Mouse (Mus musculus): ENCODE data around the gene Gpr65.
"Not testable (repeated sequence)": the region's sequence is repeated elsewhere in the genome, so short reads cannot be mapped to it uniquely, and the experiment has no call there.

Gene Gpr65

GRCm38 (mm10) chr12:98283487-98283860, 15.0 kb downstream of the Gpr65 start:
- DNase-seq: no peak

DNA sequence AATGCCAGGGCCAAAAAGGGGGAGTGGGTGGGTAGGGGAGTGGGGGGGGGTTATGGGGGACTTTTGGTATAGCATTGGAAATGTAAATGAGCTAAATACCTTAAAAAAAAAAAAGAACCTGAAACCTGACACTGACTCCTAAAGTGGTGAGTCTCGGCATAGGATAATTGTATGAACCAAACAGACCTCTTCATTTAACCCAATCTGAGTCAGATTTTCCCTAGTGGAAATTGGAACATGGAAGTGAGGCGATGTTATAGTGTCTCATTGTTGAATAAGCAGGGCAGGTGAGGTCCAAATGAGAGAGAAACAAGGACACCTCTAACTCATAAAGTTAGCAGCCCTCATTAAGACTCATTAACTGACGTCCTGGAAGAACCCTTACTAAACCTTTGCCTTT, 16.0 kb downstream of the Gpr65 start:
- DNase-seq: no peak

GRCm38 (mm10) chr12:98290475-98290874, 22.0 kb downstream of the Gpr65 start:
- no peak for DNase-seq

- no peak for DNase-seq
These were observed 23.8 kb downstream of the Gpr65 start for GRCm38 (mm10) chr12:98292278-98292677.

DNA sequence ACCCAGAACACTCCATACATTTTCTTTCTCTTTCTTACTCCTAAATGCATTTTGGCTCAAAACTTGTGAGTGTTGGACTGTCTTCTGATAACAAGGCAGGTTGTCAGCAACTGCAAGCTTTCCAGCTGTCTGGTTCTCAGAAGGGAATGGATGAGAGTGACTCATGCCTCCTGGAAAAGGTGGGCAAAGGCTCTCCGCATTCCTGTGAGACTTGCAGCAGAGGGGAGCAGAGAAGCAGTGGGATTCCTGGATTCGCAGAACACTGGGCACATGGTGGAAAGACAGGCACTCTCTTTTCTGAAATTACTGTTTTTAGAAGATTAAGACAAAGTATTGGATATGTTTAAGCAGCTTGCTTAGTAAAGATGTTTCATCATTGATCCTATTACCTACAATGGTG, 25.8 kb downstream of the Gpr65 start:
- DNase-seq: no peak

DNA sequence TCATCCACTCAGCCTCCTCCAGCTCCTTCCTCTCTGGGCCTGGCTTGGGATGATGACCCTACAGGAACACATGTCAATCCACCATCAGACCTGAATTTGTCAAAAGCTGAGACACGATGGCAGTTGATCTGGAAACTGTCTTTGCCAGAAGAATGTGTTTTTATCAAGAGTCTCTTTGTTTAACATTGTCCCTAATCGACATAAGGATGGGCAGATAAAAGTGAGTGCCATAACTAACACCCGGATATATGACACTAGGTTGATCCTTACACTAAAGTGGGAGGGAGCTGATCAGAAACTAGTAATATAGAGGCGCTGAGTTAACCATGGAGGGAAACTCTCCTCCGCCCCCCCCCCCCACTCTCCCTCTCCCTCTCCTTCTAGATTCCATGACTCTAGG, 33.5 kb downstream of the Gpr65 start:
- no peak for DNase-seq

GRCm38 (mm10) chr12:98303013-98303412, 34.6 kb downstream of the Gpr65 start:
- DNase-seq: no peak

DNA sequence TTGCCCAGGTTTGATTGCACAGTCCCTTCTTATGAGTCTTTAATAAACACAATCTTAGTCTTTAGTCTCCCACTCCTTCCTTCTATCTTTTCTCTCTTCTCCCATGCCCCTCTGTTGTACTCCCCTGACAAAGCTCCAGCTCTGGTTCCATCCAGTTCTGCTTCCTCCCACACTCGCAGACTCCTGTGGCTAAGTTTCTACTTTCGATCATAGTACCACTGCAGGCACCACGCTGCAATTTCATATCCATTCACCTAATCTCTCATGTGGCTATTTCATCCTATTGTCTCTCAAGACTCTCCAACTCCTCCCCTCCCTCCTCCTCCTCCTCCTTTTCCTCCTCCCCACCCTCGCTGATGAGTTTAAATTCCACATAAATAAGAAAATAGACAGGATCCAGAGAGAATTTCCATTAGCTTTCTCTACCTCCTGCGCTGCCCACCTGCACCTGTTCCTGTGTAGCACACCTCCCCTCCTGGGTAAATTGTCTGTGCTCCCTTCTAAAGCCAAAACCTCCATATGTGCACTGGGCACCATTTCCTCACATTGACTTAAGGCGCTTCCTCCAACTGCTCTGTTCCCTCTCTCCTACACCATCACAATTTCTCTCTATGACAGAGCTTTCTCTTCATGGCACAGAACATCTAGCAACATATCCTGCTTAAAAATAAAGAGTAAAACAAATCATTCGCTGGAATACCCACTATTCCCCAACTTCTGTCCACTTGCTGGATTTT, 38.9 kb downstream of the Gpr65 start:
- DNase-seq: no peak

- no peak for DNase-seq
These were observed 43.1 kb downstream of the Gpr65 start for GRCm38 (mm10) chr12:98311376-98312083.

DNA sequence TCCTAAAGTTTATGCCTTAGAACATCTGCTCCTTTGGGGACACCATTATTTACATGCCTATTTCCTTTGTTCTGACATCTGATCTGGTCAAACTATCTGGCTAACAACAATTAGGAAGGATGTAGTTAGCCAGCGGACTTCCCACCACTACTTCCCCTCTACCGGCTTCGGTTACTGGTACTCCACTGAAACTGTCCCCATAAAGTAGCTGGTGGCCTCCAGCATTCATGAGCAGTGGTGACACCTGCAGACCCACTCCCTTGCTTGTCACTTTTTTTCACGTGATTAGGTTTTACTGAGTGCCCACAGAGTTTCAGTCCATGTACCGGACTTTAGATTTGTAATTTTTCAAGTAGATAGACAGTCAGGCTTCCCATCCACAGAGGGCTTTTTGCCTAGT, 47.5 kb downstream of the Gpr65 start:
- DNase-seq: no peak

GRCm38 (mm10) chr12:98317718-98318340, 49.4 kb downstream of the Gpr65 start:
- no peak for DNase-seq

DNA sequence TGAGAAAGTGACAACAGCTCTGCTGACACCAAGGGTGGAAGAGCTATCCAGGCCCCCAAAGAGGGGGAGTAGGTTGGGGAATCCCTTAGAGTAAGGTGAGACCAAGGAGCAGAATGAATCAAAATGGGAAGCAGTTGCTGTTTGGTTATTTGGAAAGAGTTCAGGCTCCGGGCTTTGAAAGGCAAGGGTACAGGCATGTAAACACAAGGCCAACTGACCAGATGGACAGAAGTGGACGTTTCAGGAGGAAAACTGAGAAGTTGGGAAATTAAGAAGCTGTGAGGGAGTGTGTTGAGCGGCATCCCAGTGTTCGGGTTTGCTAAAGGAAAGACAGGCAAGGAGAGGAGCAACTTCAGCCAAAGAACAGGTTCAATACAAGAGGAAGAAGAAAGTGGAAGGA, 54.0 kb downstream of the Gpr65 start:
- no peak for DNase-seq

- not testable (repeated sequence) for DNase-seq
These were observed 55.7 kb downstream of the Gpr65 start for GRCm38 (mm10) chr12:98324170-98324569.

Data from lung, postnatal 4 days (tissue).